Mouse (Mus musculus) bone marrow macrophage, adult 2 months (primary cell): ENCODE measurements at regions not wholly inside any gene's neighbourhood (a gene's known extent, or its start where the extent isn't known, plus 50 kb on each side); places are given as distances from the start of the nearest gene placed in this dataset.

Source experiments
- CTCF ChIP-seq: IDR thresholded peaks from 2 replicates; pipeline ENCODE4 v1.5.1; 2012; ENCODE audit warnings: low read depth, mild to moderate bottlenecking, low read length, moderate library complexity
- POLR2A ChIP-seq: IDR thresholded peaks from 2 replicates; pipeline ENCODE4 v1.6.1; 2012; ENCODE audit warnings: mild to moderate bottlenecking, low read depth, low read length, borderline replicate concordance

- TF ChIP-seq POLR2A = no peak
- TF ChIP-seq CTCF = no peak
Measured at GRCm38 (mm10) chr4:105566513-105567457, 222.9 kb upstream of the Gm12728 start.
